Mouse (Mus musculus): ENCODE results near the gene Mgat1. TPM values are rescaled to one million over a fixed set of nuclear protein-coding genes. Genes with fewer than 3 reads are reported as not detected.

Mgat1 gene
- total and polyA plus RNA-seq, 3 experiments, result 67.7 to 83.2 (median 80.9) TPM

DNA sequence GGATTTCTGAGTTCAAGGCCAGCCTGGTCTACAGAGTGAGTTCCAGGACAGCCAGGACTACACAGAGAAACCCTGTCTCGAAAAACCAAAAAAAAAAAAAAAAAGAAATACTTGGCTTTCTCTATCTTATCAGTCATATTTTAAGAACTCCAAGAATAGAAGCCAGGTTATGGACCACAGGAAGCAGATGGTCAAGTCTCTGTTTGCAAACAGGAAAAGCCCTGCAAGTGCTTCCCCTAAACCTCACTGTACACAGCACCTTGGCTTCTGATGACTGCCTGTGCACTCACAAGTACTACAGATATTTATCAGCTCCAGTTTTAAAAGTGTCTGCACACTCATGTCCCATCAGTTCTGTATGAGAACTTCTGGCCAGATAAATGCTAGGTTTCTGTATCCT lies 2.5 kb upstream of the Mgat1 start:
- in situ Hi-C loops (cut with MboI; ENCODE audit: low pct_ligation_motif_present, low pct_unique_long_range_greater_than_20kb, low sequenced_read_pairs), result loop anchor here (5.0 kb wide), 1 partner anchor 369 kb away; the partner anchor contains the start of gene Irgm1
- no peak overlapping the region for H3K4me3 ChIP-seq (replicated peaks in 1 of 3; ENCODE audit: low read depth in 2 of 3, low read length in 2 of 3, poor library complexity in 1 of 3)
- H3K9me3 ChIP-seq (replicated peaks; ENCODE audit: low read length), result no peaks in the 10 kb centered on the region
- peak overlapping the region; percentile 84 for H3K4me2 ChIP-seq (ENCODE audit: insufficient read depth, low read depth, poor library complexity, severe bottlenecking)
- dilution Hi-C loops (cut with MboI; ENCODE audit: extremely low pct_ligation_motif_present, extremely low pct_unique_long_range_greater_than_20kb, low sequenced_read_pairs), result no loop called here
- no peaks in the 10 kb centered on the region for H3K27me3 ChIP-seq (replicated peaks)
- peaks cover 13% of the 10 kb centered on the region for H3K79me2 ChIP-seq (replicated peaks; ENCODE audit: control insufficient read depth, extremely low read depth, insufficient read depth, poor library complexity, severe bottlenecking)
- DNase-seq (ENCODE audit: extremely low read depth), result no peak
- H3K9ac ChIP-seq (ENCODE audit: insufficient read depth, low read depth), result 0 out of 2 replicates have a peak overlapping the region, but pooled peaks have one; percentile 29
- peaks cover 8 to 59% of the 10 kb centered on the region in 2 experiments; a peak in 3 of 4 replicates for H3K4me1 ChIP-seq (ENCODE audit: control insufficient read depth in 1 of 2, insufficient read depth in 2 of 2)
- TF ChIP-seq SIN3A (IDR thresholded peaks at IDR 0.05; ENCODE audit: low read length) (peak; percentile 45; the same call in 1 of the 2 replicates), ZC3H11A (IDR thresholded peaks at IDR 0.05; ENCODE audit: low read depth, low read length) (no peak), MAFK (IDR thresholded peaks at IDR 0.05; ENCODE audit: insufficient replicate concordance, low read length) (no peak), RAD21 (IDR thresholded peaks at IDR 0.05; ENCODE audit: low read depth, low read length) (no peak), CTCF (conservative IDR thresholded peaks at IDR 0.05 in 1 of 2, IDR thresholded peaks at IDR 0.05 in 1 of 2; ENCODE audit: low read depth in 2 of 2, low read length in 2 of 2) (no peak), BHLHE40 (IDR thresholded peaks at IDR 0.05; ENCODE audit: low read depth, low read length) (peak; percentile 31; the same call in 1 of the 2 replicates), USF2 (conservative IDR thresholded peaks at IDR 0.05; ENCODE audit: low read depth, low read length) (no peak), EP300 (IDR thresholded peaks at IDR 0.05; ENCODE audit: low read length) (peak; percentile 76), MAZ (IDR thresholded peaks at IDR 0.05; ENCODE audit: low read depth, low read length) (no peak), ELF1 (IDR thresholded peaks at IDR 0.05; ENCODE audit: low read depth, low read length) (peak; percentile 15; the same call in 1 of the 2 replicates), IRF4 (IDR thresholded peaks at IDR 0.05; ENCODE audit: low read depth, low read length) (peak; percentile 73), MYC (IDR thresholded peaks at IDR 0.05; ENCODE audit: low read depth, low read length) (no peak), JUND (conservative IDR thresholded peaks at IDR 0.05; ENCODE audit: low read depth, low read length) (peak; percentile 18; the same call in 1 of the 2 replicates), TCF12 (IDR thresholded peaks at IDR 0.05; ENCODE audit: low read depth, low read length) (peak; percentile 86), ETS1 (conservative IDR thresholded peaks at IDR 0.05; ENCODE audit: low read depth, low read length) (peak; percentile 70), RCOR1 (conservative IDR thresholded peaks at IDR 0.05; ENCODE audit: low read depth, low read length) (no peak), KAT2A (IDR thresholded peaks at IDR 0.05; ENCODE audit: insufficient replicate concordance, low read length) (no peak), UBTF (IDR thresholded peaks at IDR 0.05; ENCODE audit: low read depth, low read length) (no peak), ZMIZ1 (IDR thresholded peaks at IDR 0.05; ENCODE audit: low read depth, low read length) (no peak), NELFE (IDR thresholded peaks at IDR 0.05; ENCODE audit: low read depth, low read length) (no peak), CHD2 (IDR thresholded peaks at IDR 0.05; ENCODE audit: low read length) (0 out of 2 replicates have a peak, but pooled peaks have one; percentile 52), MEF2A (IDR thresholded peaks at IDR 0.05; ENCODE audit: borderline replicate concordance, low read depth, low read length) (peak; percentile 92), ZNF384 (IDR thresholded peaks at IDR 0.05; ENCODE audit: low read depth, low read length) (peak; percentile 80)
- no peaks in the 10 kb centered on the region for H3K36me3 ChIP-seq (replicated peaks in 1 of 2; ENCODE audit: control insufficient read depth in 1 of 2, insufficient read depth in 1 of 2, low read length in 1 of 2)
- 0 out of 2 replicates have a peak overlapping the region, but pooled peaks have one; percentile 29 for H3K27ac ChIP-seq (ENCODE audit: insufficient read depth, low read depth)
